Mouse (Mus musculus) CH12F3 (cell line): Measurements from ENCODE around the gene Cep162.

ENCODE experiments used
- in situ Hi-C: fragments of 300-500 bp; cut with MboI; formaldehyde crosslinking; loops from 2 replicates; pipeline ENCODE4 v1.14.3; 2020; ENCODE audit warnings: low sequenced_read_pairs

Cep162 gene

DNA sequence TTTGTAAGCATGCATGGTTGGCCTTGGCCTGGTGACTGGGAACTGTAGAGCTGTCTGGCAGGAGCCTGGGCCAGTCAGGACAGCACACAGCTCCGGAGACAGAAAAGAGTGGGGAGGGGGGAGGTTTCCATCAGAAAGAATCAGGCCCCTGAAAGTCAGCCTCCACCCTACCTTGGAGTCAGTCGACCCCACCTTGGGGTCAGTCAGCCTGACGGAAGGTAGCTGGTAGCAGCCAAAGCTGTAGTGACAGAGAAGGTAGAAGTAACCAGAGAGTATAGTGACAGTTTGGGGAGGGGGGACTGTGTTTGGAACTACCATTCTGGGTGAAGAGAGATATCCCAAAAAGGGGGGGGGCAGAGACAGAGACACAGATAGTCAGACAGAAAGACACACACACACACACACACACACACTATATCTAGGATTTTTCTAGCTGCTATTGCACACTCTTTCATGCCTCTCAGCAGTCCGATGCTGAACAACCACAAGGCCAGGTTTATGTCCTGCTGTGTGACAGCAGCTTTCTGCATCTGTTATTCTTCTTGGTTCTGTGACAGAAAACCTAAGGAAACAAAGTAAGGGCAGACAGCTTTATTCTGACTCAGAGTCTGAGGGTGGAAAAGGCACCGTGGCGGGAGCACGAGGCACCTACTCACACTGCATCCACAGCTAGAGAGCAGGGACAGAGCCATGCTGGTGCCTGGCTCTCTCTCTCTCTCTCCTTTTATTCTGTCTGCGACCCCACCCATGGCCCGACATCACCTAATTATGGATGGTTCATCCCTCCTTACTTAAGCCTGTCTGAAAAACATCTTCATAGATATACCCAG, 88.1 kb downstream of the Cep162 start:
- in situ Hi-C loops: no loop called here

DNA sequence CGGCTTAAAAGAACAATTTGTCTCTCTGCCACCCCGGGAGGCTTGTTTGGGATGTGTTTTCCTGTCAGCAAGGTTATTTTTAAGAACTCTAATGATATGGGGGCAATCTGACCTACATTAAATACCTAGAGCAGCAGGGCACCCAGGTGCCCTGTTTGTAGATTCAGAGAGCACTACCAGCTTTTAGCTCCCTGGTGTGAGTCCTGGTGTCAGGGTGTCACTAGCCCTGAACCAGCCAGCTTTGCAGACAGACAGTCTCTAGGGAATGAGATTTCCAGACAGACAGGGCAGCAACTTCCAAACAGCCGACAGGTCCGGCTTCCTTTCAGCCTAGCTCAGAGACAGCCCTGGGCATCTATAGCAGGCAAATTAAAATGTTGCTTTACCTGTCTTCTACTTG, 92.8 kb downstream of the Cep162 start:
- in situ Hi-C loops: no loop called here

DNA sequence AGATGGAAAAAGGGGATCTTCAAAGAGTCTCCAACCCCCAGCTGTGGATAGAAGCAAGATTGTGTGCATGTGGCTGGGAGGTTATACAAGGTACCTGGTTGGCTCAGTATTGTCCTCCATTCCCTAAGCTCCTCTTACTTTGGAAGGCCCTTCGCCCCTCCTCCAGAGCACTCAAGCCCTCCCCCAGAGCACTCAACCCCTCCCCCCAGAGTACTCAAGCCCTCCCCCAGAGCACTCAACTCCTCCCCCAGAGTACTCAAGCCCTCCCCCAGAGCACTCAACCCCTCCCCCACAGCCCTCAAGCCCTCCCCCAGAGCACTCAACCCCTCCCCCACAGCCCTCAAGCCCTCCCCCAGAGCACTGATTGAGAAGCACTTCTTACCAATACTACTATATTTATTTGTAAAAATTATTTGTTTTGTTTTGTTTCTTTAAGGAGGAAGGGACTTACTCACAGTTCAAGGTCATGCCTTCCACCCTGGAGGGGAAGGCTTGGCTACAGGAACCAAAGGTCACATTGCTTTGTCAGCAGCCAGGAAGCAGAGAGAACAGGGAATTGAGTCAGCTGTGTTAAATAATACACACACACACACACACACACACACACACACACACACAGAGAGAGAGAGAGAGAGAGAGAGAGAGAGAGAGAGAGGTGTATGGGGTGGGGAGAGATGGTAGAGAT, 102.6 kb downstream of the Cep162 start:
- in situ Hi-C loops: no loop called here

DNA sequence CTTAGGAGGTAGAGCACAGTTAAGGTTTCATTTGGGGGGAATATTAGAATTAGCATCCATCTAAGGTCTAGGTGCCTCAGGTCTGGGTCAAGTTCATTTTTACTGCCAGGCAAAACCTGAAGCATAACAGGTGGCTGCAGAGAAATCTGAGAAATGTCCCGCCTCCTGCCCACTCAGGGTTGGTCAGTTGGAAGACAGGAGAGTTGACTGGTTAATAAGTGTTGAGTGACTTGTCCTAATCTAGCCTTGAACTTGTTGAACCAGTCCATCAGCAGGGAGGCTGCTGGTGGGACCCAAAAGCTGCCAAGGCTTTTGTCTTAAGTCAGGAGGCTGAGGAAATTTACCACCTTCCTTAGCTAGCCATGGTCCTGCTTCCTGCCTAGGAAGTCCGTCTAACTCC, 107.4 kb downstream of the Cep162 start:
- in situ Hi-C loops: no loop called here

DNA sequence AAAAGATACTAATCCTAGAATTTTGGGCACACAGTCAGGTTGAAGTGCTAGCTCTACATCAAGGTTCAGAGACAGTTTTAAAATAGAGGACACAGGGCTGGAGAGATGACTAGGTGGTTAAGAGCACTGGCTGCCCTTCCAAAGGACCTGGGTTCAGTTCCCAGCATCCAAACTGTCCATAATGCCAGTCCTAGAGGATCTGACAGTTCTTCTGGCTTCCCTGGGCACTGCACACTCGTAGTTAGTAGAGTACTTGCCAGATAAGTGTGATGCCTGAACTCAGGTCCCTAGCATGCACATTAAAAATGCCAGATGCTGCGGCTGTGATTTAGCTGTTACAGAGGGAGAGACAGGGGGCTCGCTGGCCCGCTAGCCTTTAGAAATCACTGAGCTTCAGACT, 108.9 kb downstream of the Cep162 start:
- in situ Hi-C loops: no loop called here

DNA sequence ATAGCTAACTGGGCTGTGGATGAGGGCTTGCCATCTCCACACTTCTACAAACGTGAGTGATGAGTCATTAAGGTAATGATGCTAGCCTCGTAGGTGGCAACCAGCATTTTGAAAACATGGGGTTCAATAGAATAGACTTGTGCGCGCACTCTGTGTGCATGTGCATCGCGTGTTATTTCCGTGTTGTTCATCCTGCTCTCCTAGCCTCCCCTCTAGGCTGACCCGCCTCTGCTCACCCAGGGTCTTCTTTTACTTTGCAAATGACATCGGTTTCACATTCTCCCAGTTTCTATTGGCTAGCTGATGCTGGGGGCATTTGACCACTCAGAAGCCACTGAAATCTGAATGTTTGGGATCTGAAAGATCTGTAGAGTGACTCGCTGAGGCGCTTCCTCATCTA, 109.7 kb downstream of the Cep162 start:
- in situ Hi-C loops: no loop called here

DNA sequence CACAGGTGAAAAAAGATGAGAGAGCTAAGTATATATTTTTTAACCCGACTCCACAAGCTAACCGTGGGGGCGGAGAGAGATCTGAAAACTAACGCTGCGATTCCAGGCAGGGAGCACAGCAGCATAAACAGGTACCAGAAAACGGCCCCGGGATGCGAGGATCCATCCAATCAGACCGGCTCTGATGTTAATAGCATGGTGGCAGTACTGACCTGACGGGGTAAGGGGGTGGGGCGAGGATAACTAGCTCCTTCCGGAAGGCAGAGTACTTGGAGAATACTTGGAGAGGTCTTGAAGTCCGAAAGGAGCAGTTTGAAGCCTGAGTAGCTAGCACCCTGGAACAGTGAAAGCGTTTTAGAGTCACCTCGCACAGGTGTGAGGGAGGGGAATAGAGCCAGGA, 110.2 kb downstream of the Cep162 start:
- in situ Hi-C loops: no loop called here

DNA sequence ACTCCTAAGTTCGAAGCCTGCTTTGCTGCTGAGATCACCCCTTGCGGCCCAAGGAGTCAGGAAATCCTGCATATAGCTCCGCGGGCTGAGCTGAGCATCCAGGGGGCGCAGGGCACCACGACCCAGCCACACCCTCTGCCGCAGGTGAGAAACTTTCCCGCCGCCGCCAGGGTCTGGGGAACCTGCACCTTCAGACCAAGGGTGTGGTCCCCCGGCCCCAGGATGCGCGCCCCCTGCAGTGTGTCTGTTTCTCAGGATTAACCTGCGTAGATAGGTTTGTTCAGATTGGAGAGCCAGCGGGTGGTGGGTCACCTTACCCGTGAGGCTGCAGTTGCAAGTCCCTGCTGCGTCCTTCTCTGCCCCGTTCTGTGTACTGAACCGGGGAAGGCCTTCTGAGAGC, 110.8 kb downstream of the Cep162 start:
- in situ Hi-C loops: no loop called here

DNA sequence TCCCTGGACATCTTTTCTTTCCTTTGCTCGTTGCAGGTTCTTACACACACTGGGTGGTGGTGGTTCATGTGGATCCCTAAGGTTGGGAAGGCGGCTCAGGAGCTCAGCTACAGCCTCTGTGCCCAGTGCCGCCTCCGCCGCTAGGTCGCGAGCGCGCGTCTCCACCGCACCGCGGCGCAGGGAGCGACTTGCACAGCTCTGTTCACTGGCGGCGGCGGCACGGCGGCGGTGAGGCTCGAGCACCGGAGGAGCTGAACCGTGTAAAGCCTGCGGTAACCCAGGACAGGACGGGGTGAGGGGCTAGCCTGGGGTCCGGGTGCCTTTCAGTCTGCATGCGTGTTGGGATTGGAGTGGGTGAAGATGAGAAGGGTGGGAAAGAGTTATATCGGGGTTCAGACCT, 111.2 kb downstream of the Cep162 start, which contains the start of gene Mrap2:
Mrap2 (plus strand) TSS at position 201 of the 400 bp plus-strand sequence.
- in situ Hi-C loops: no loop called here

DNA sequence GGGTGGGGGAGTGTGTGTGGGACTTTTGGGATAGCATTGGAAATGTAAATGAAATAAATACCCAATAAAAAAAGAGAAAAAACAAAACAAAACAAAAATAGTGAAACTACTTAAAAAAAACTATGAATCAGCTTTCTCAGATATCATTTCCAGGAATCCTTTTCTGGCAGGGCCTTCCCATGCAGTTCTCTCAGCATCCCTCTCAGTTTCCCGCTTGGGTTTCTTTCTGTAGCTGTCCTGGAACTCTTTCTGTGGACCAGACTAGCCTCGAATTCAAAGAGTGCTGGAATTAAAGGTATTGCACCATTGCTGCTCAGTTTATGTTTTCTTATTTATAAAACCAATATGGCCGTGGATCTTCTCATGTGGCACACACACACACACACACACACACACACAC, 112.3 kb downstream of the Cep162 start:
- in situ Hi-C loops: no loop called here
